Mouse (Mus musculus) cerebellum, adult 9-10 months (tissue): ENCODE measurements around the gene Fam187b.

ENCODE experiments used
- DNase-seq: peaks from one replicate; pipeline ENCODE4 v3.0.0; 2022

Fam187b gene

DNA sequence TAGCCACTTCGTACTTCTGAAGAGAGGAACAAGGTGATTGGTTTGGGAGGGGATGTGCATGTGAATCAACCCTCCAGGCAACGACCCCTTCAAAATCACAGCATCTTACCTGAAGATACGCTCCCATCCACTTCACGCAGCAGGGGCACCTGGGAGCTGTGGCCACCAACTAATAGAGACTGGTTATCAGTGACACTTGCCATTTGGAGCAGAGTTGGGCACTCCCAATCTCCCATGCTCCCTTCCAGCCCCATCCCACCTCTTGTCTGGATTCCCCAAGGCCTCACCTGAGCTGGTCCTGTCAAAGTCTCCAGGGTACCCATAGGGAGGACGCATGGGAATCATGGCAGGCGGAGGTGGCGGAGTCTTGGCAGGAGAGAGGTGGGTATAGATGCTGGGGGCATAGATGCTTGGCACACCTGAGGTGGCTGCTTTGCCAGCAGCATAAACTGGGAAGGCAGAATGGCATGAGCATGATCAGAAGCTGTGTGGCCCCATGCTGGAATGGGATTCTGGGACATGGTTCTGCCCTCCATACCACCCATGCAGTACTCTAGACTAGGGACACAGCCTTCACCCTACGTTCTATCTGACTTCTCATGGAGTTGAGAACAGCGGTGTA lies 14.6 kb upstream of the Fam187b start:
- no peak for DNase-seq

DNA sequence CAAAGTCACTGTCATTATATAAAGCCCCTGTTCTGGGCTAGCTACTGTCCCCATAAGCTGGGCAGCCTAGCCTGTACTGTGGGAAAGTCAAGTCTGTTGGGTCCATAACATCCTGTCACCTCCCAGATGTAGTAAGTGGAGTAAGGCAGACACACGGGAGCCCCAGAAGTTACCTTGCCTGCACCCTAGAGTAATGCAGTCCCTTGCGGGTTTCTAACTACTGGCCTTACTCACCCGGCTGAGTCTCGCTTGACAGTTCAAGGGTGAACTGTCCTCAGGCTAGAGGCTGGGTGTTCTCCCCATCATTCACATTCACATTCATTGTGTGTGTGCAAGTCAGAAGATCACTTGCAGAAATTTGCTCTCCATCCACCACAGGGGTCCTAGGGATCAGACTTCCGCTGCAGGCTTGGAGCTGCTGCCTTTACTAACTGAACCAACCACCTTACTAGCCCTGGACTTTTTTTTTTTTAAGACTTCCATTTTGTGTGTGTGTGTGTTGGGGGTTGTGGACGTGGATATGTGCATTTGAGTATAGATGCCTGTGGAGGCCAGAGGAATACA lies 13.7 kb upstream of the Fam187b start:
- DNase-seq, result no peak

DNA sequence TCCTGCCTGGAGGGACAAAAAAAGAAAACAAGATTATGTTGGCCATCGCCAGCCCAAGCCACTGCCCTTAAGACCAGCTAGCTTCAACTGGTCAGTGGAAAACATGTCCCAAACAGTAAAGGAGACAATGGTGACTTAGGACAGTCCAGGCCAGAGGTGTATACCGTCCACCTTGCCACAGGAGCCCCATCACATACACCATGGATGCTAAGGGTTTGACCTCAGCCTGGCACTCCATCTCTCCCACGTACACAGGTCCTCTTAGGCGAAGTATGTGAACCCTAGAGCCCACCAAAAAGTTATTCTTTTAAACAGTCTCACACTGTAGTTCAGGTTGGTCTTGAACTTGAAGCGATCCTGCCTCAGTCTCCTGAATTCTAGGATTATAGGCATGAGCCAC lies 10.7 kb upstream of the Fam187b start:
- DNase-seq, result no peak

DNA sequence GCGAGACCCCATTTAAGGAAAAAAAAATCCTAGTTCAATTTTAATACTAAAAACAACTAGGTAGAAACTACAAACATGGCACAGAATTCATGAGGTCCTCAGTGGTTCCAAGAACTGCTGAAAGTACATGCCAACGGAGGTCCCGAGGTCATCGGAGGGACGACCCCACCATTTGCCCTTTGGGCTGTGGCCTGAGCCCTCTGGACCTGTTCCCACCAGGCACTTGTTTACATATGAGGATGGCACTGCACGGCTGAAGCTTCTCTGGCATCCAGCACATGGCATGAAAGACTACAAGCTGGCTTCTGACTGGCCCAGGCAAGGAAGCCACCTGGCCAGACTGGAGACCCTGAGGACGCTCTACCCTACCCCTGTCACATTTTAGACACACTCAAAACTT lies 9.2 kb upstream of the Fam187b start:
- no peak for DNase-seq

DNA sequence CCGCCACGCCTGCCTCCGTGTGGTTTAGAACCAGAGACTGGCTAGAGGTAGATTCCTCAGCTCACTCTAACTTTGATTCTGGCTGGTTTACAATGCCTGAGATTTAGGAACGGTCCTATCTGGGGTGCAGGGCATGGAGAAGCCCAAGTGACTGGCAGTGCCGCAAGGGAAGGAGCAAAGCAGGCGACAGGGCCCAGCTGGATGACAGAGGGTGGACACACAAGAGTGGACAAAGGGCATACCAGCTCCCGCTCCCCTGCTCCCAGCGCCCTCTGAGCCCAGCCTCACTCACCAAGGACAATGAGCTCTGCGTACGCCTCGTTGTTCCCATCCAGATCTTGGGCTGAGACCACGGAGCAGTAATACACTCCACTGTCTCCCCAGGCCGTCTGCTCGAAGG lies 7.9 kb upstream of the Fam187b start:
- no peak for DNase-seq

DNA sequence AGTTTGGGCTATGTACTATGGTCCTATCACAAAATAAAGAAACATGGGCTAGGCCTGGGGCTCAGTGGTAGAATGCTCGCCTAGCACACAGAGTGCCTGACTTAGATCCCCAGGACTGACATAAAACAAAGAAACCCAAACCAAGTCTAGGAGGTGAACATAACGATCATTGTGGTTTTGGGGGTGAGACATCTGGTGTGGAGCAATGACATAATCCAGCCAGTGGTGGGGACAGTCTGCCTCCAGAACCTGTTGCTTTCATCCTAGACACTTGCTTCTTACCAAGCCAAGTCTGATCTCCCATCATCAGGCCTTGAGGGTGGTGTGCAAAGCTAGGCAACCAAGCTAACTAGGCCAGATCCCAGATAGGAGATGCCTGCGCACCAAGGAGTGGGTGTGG lies 6.9 kb upstream of the Fam187b start:
- DNase-seq, result no peak

DNA sequence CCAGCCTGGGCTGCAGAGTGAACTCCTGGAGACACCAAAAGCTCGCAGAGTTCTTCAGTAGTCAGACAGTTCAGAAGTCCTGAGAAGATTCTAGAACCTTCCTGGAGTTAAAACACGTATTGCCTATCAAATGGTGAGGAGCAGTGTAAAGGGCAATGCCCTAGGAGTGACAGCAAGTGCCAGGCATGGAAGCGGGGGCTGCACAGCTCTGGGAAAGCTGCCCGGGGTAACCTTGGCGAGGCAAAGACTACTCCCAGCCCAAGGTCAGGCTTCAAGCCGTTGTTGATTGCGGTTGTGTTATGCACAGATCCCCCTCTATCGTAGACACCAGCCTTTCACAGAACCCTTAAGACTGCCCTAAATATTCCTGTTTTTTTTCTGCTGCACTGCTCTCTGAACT lies 5.0 kb upstream of the Fam187b start:
- DNase-seq, result no peak

DNA sequence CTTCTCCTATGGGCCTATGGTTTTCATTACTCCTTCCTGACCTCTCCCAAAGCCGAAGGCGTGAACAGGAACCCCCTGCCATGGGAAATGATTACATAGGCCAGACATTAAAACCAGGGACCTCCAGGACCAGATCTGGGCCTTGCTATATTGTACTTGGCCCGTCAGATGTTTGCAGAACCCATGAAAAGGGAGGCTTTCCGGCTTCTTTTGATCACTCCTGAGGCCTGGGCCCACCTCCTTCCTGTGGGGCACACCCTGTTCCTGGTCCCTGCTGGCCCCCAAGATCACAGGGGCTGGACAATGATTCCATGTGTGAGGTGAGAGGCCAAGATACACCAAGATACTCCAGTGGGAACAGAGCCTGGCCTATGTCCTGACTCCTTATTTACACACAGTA lies 4.4 kb upstream of the Fam187b start:
- no peak for DNase-seq

DNA sequence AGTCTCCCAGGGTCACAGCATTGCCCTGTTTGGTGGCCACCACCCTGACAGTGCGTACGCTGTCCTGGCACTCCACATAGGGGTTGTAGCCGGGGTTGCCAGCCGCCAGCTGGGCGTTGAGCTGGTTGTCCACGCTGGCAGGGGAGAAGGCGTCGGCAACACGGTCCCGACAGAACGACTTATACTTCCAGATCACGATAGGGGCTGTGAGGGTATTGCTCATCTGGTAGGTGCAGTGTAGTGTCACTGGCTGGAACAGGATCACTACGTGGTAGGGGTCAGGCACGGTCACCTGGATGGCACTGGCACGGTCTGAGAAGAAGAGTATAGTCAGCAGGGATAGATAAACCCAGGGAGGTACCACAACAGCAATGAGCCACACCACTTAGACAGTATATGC lies 1.7 kb upstream of the Fam187b start:
- no peak for DNase-seq

DNA sequence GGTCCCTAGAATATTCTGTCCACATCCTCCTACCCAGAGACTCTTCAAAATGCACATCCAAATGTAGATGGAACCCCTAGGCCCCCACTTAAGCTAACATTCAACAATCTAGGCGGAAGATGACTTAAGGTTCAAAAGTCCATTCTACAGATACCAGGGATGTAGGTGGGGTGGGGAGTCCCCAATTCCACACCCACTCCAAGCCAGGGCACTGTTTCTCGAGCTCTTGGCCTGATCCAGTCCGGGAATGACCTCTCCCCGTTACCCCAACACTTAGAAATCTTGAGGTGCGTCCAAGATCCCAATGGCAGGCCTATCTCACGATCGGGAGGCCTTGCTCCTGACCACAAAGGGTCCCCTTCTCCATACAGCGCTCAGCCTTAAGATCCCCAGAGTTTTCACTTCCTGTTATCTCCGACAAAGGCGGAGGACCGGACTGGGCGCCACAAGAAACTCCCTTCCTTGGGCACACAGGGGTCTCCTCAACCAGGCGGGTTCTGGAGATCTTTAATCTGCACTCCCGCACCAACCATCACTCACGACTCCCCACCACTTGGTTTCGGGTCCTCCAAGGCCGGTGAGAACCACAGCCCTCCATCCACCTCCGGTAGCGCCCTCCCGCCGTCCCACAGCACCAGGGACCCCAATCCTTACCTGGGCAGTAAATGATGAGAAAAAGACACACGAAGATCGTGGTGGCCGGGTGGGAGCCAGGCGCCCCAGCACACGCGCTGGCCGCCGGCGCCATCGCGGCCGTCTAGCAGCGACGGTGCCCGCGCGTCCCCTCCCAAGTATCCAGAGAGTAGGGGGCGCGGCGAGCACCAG lies 952 bp upstream of the Fam187b start:
- no peak for DNase-seq

DNA sequence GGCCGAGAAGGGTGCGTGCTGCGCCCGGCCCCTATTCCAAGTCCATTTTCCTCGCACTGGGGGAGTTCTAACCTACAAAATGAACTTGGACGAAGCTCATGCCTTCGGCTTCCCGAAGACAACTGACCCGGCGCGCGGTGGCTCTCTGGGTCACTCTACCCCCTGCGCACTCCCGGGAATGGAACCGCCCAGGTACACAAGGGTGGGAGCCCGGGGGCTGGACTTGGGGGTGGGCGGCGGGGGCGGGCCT lies 414 bp upstream of the Fam187b start, which contains the start of gene Lsr:
TSS of gene Lsr (minus strand) at position 214 of the 250 bp plus-strand sequence.
- no peak for DNase-seq

DNA sequence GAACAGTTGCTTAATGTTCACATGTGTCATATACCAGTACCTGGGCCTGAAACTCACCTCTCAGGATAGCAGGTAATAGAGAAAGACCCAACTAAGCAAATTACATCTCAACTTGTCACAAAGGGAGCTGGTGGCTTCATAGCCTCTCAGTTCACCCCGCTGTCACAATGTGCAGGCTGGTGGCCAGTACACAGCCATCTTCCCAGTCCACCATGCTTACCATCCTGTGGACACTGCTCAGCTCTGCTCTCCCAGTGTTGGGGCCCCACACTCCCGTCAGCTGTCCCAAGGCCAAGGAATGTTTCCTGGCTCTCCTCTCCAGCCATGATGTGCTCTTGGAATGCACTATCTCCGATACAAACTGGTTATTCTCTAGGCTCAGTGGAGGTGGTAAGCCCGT lies 8.1 kb downstream of the Fam187b start:
- DNase-seq, result no peak

DNA sequence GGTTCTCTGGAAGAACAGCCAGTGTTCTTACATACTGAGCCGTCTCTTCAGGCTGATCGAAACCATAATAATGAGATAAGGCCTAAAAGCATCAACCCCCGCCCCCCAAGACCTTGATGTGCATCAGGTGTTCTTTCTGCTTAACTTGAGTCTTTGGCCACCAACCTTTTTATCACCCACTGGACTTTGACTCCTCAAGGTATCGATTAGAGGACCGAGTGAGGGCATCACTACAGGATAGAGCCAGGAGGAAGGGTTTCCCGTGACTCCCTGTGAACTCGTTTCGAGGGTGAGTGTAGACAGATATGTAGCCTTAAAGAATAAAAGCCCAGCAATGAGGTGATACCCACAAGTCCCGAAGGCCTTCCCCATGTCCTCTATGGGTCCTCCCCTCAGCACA lies 11.8 kb downstream of the Fam187b start:
- no peak for DNase-seq

DNA sequence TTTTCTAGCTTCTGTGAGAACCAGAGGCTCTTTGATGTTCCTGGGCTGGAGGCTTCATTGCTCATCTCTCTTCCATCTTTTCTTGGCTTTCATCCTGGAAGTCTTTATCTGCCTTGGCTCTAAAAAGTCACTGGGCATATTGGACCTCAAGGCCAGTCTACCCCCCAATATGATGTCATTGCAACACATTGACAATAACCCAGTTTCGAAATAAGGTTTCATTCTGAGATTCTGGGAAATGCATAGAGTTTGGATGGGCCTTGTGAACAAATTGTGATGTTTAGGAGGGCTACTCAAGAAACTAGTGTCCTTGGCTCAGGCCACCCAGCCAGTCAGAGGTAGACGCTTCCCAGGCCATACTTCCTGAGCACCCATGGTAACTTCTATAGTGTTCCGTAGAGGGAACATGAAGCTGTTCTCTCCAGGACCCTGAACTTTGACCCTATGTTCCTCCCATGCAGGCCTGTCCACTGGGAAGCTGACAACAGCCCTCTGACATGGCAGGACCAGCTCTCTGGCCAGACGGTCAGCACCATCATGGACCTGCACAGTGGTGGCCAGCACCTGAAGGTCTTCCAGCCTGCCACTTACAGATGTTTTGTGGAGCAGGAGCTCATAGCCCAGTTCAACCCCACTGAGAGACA lies 15.1 kb downstream of the Fam187b start:
- no peak for DNase-seq

DNA sequence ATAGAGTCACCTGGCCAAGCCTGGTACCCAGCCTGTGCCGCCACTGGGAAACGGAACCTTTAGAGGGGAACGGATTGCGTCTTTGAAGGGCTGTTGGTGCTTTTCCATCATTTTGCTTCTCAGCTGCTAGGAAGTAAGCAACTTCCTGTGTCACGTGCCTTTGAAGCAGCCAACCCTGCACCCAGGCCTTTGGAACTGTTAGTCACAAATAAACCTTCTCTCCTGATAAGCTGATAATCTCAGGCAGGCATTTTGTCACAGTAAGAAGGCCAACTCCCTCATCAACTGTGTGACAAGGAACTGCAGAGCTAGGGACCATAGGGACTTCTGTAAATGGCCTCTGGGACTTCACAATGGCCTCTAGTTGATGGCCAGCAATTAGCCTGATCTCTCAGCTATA lies 18.6 kb downstream of the Fam187b start:
- DNase-seq, result no peak

DNA sequence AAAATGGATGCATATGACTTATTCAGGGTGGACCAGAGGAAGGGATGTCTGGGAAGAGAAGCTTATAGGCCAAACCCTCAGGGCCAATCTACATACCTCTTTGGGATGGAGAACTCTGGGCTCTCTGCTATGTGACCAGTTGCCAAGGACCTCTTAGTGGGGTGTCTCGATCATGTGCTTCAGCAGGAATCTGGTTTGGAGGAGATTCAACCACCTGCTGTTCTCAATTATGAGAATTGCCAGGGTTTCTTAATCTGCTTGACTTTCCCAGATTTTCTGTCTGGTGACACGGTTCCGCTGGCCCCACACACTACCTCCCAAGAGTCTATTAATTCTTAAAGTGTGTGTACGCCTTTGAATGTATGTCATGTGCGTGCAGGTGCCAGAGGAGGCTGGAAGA lies 20.4 kb downstream of the Fam187b start:
- DNase-seq, result peak; percentile 24

DNA sequence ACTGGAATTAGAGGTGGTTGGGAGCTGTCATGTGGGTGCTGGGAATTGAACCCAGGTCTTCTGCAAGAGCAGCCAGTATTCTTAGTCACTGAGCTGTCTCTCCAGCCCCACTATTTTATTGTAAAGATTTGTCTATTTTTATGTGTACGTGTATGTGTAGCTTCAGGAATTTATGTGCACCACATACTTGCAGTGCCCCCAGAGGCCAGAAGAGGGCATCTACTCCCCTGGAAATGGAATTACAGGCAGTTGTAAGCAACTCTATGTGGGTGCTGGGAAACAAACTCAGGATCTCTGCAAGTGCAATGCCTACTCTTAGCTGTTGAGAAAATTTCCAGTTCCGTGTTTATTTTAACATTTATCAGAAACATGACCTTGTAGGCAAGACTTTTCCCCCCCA lies 22.9 kb downstream of the Fam187b start:
- no peak for DNase-seq

DNA sequence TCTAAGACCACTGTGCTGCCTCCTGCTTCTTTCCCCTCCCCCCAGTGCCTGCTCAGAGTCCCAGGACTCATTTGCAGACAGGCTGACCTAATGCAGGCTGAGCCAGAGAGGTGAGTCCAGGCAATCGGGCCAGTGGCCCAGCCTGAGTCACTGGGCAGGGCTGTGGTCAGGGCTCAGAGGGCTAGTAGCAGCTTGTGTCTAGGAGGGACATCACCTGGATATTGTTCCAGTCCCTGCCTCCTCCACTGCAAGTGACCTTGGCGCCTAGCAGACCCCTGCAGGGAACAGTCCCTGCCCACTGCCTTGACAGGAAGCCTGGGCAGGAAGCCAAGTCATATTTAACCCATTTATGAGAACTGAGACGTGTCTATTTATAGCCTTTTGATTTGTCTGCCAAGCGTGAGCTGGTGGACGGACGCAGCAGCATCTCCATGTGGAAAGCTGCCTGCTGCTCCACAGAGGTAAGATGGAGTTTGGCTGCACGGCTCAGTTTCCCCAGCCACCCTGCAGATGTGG lies 27.0 kb downstream of the Fam187b start:
- DNase-seq, result peak; percentile 38

DNA sequence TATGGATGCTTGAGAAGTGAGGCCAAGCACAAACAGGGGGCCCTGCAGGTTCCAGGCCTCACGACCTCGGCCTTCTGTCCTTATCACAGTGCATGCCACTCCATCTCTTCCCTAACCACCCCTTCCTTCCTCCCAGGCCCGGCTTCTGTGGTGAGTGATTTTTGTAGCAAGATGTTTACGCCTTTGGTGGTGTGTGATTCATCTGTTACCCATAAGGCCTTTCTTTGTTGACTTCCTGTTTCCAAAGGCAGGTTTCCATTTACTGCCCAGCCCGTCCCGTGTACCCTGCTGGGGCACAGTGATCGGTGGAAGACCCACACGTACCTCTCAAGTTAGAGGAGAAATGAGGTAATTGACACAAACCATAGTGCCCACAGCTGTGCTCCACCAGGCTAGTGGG lies 29.1 kb downstream of the Fam187b start:
- DNase-seq, result no peak

DNA sequence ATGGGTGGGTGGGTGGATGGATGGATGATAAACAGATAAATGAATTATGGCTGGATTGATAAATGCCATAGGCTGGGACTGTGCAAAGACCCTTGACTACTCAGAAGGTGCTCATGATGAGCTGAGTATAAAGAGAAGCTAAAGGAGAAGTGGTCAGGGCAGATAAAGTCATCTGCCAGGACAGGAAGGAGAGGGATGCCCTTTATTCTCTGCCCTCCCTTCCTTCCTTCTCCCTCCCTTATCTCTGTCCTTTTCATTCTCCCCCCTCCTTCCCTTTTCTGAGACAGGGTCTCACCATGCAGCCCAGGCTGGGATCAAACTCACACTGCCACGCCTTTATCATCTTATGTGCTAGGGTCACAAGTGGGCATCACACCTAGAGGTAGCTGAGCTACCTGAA lies 34.2 kb downstream of the Fam187b start:
- no peak for DNase-seq

DNA sequence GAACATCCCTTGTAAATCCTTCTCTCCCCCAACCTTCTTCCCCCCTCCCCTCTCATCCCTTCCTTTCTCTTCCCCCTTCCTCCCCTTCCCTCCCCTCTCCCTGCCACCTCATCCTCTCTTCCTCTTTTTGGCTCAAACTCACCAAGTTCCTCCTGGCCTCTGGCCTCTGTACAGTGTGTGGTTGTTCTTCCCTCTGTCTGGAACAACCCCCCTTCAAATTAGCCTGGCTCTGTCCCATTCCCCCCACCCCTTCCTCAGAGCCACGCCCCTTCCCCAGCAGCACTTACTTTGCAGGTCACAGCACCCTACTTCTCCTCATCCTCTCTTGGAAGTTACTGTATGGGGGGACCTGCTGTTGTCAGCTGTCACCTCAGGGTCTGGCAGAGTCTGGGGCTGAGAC lies 34.6 kb downstream of the Fam187b start:
- DNase-seq, result no peak

DNA sequence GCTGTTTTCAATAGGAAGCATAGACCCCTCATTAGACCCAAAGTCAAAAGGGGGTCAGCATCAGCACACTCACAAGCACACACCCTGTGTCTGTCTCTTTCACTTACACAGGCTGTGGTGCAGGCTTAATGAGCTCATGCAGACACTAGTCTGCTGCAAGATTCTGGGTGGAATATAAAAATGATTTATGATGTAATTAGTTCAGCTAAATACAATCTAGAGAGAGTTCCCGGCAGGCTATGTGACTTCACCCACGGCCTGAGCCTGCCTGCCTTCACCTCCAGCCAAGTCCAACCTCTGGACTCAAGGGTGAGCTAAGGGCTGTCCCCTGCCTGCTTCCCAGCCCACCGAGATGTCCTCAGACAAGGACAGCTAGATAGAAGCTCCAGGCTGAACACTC lies 35.3 kb downstream of the Fam187b start:
- DNase-seq, result no peak

DNA sequence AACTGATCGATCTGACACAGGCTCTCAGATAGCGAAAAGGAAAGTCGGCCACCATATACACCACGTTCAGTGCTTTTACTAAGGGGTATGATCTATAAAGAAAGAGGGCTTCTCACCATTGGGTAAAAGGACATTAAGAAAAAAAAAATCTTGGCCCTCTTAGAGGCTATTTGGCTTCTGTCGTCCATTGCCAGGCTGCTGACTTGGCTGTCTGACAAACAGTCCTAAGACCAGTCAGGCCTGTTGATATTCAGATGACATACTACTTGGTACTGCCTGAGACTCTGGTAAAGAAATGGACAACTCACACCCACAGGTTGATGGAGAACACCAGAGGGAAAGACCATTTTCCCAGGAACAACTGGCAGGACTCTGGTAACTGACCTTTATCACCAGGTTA lies 39.4 kb downstream of the Fam187b start:
- no peak for DNase-seq
